Mouse (Mus musculus): Measurements from ENCODE around the gene Olfr370. TPM values are rescaled to one million over a fixed set of nuclear protein-coding genes. Genes with fewer than 3 reads are reported as not detected.
A peak's percentile ranks its signal among the peaks of the same experiment; 100 is the strongest.
"Not testable (repeated sequence)": the region's sequence is repeated elsewhere in the genome, so short reads cannot be mapped to it uniquely, and the experiment has no call there.

Gene Olfr370
- polyA plus RNA-seq, 1 experiment from 2014 or later = not detected

DNA sequence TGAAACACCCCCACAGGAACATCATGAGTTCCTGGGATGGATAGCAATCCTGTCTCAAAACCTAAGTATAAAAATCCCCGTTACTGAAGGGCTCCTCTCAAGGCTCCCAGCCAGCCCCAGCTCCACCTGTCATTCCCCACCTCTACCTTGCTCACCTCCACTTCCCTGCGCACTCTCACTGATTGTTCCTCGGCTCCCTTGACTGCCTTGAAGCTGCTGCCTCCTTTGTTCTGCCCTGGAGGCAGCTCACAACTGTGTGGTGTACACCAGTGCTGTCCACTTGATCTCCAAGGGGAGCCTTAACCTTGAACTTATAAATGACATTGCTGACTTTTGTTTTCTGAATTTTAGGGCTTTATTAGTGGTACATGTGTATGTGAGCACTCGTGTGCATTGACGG, 32.5 kb downstream of the Olfr370 start:
- H3K36me3 ChIP-seq = peaks cover 44% of the 10 kb centered on the region
- no peaks in the 10 kb centered on the region for H3K27me3 ChIP-seq (replicated peaks)
- H3K4me3 ChIP-seq = no peak overlapping the region
- peak overlapping the region; percentile 94; the same call in 1 of the 2 replicates for H3K4me2 ChIP-seq
- ATAC-seq (ENCODE audit: insufficient number of reproducible peaks, low FRiP score) = no peak
- H3K4me1 ChIP-seq (replicated peaks) = peaks cover 23% of the 10 kb centered on the region
- no peaks in the 10 kb centered on the region for H3K9me3 ChIP-seq (replicated peaks)
- WGBS = 68% methylated on average over 5 of the region's 5 CpGs
- H3K27ac ChIP-seq (ENCODE audit: poor library complexity, severe bottlenecking) = no peak overlapping the region
- no peak overlapping the region for H3K9ac ChIP-seq

DNA sequence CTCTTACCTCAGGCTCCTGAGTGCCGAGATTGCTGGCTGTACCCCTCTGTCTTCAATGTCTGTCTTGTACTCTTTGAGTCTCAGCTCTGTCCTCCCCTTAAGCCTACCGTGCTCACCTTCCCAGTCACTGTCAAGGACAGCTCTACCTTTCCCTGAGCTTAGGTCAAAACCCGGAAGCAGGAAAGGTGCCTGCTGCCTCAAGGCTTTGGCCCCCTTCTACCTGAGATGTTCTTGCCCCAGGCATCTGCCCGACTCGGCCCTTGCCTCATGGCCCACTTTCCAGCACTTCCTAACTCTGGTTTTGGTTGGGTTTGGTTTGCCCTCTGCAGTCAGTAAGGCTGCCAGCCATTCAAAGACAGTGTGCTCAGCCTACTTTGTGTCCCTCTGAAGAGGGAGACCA, 33.2 kb downstream of the Olfr370 start:
- Histone ChIP-seq H3K27ac (ENCODE audit: poor library complexity, severe bottlenecking) (no peak overlapping the region), H3K9me3 (replicated peaks) (no peaks in the 10 kb centered on the region), H3K9ac (no peak overlapping the region), H3K27me3 (replicated peaks) (no peaks in the 10 kb centered on the region), H3K4me2 (no peak overlapping the region), H3K4me1 (replicated peaks) (peaks cover 29% of the 10 kb centered on the region), H3K36me3 (peaks cover 50% of the 10 kb centered on the region), H3K4me3 (no peak overlapping the region)
- ATAC-seq (ENCODE audit: insufficient number of reproducible peaks, low FRiP score) = no peak
- 77% methylated on average over 5 of the region's 5 CpGs for WGBS

DNA sequence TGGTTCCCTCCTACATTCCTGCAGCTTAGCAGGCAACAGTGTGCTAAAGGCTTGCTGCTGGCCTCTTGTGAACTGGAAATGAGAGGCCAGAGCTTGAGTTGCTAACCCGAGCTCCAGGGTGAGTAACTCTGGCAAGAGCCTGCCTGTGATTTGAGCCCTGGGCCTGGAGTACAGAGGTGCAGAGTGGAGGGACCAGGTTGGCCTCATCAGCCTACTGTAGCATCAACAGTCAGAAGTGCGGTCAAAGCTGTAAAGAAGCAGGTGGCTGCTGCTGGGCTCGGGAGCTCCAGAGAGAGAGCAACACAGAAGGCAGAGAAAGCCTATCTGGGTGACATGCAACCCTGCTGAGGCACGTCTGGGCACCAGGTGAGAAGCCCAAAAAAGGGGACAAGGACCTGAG, 33.6 kb downstream of the Olfr370 start:
- no peak overlapping the region for H3K9ac ChIP-seq
- 79% methylated on average over 4 of the region's 4 CpGs for WGBS
- H3K4me2 ChIP-seq = no peak overlapping the region
- H3K4me3 ChIP-seq = no peak overlapping the region
- ATAC-seq (ENCODE audit: insufficient number of reproducible peaks, low FRiP score) = no peak
- no peaks in the 10 kb centered on the region for H3K27me3 ChIP-seq (replicated peaks)
- H3K27ac ChIP-seq (ENCODE audit: poor library complexity, severe bottlenecking) = no peak overlapping the region
- peaks cover 50% of the 10 kb centered on the region for H3K36me3 ChIP-seq
- no peaks in the 10 kb centered on the region for H3K9me3 ChIP-seq (replicated peaks)
- H3K4me1 ChIP-seq (replicated peaks) = peaks cover 34% of the 10 kb centered on the region

- H3K4me1 ChIP-seq (replicated peaks) = peaks cover 46% of the 10 kb centered on the region
- ATAC-seq (ENCODE audit: insufficient number of reproducible peaks, low FRiP score) = no peak
- 85% methylated on average over 15 of the region's 15 CpGs for WGBS
Measured at GRCm38 (mm10) chr8:83570272-83571000, 34.9 kb downstream of the Olfr370 start.

GRCm38 (mm10) chr8:83571001-83571340, 35.4 kb downstream of the Olfr370 start:
- H3K4me1 ChIP-seq (replicated peaks) = peaks cover 52% of the 10 kb centered on the region

More at GRCm38 (mm10) chr8:83570272-83571000, 34.9 kb downstream of the Olfr370 start:
- Histone ChIP-seq H3K36me3 (peaks cover 50% of the 10 kb centered on the region), H3K9ac (no peak overlapping the region), H3K27ac (ENCODE audit: poor library complexity, severe bottlenecking) (no peak overlapping the region), H3K27me3 (replicated peaks) (no peaks in the 10 kb centered on the region), H3K9me3 (replicated peaks) (no peaks in the 10 kb centered on the region), H3K4me2 (no peak overlapping the region), H3K4me3 (no peak overlapping the region)

GRCm38 (mm10) chr8:83571791-83572190, 36.2 kb downstream of the Olfr370 start:
- Histone ChIP-seq H3K9me3 (replicated peaks) (no peaks in the 10 kb centered on the region), H3K36me3 (peaks cover 50% of the 10 kb centered on the region), H3K9ac (no peak overlapping the region), H3K4me1 (replicated peaks) (peaks cover 60% of the 10 kb centered on the region), H3K27ac (ENCODE audit: poor library complexity, severe bottlenecking) (no peak overlapping the region), H3K4me2 (no peak overlapping the region), H3K4me3 (no peak overlapping the region), H3K27me3 (replicated peaks) (no peaks in the 10 kb centered on the region)
- no peak for ATAC-seq (ENCODE audit: insufficient number of reproducible peaks, low FRiP score)
- 87% methylated on average over 10 of the region's 10 CpGs for WGBS

More at GRCm38 (mm10) chr8:83571001-83571340, 35.4 kb downstream of the Olfr370 start:
- H3K27ac ChIP-seq (ENCODE audit: poor library complexity, severe bottlenecking); ATAC-seq (ENCODE audit: insufficient number of reproducible peaks, low FRiP score); H3K27me3 ChIP-seq (replicated peaks); H3K9ac ChIP-seq; H3K9me3 ChIP-seq (replicated peaks); H3K4me3 ChIP-seq; H3K4me2 ChIP-seq: not testable (repeated sequence)
- WGBS = 92% methylated on average over 7 of the region's 7 CpGs
- peaks cover 50% of the 10 kb centered on the region for H3K36me3 ChIP-seq

DNA sequence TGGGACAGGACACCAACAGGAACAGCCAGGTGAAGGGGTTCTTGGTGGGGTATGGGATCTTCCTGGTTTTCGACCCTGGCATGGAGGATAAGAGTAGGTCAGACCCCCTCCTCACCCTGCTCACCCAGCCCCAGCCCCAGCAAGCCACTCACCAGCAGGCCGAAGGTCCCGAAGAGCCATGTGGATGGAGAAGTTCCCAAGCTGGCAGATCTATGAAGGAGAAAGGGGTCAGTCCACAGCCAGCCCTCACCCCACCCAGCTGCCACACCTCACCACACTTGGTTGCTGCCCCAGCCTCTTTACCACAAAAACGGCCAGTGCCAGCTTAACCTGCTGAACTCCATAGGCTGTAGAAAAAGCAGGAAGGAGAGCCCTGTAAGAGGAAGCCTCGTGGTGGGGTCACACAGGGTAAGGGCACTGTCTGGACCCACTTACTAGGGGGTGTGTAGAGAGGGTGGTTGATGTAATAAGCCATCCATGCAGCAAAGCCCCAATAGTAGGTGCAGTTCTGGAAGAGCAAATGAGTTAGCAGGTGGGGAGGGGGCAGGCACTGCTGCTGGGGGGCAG, 36.7 kb downstream of the Olfr370 start:
- peaks cover 62% of the 10 kb centered on the region for H3K4me1 ChIP-seq (replicated peaks)
- no peak for ATAC-seq (ENCODE audit: insufficient number of reproducible peaks, low FRiP score)
- H3K9ac ChIP-seq = no peak overlapping the region
- H3K36me3 ChIP-seq = peaks cover 50% of the 10 kb centered on the region
- no peaks in the 10 kb centered on the region for H3K27me3 ChIP-seq (replicated peaks)
- H3K27ac ChIP-seq (ENCODE audit: poor library complexity, severe bottlenecking) = no peak overlapping the region
- no peaks in the 10 kb centered on the region for H3K9me3 ChIP-seq (replicated peaks)
- no peak overlapping the region for H3K4me3 ChIP-seq
- H3K4me2 ChIP-seq = no peak overlapping the region
- WGBS = 82% methylated on average over 5 of the region's 5 CpGs

- ATAC-seq (ENCODE audit: insufficient number of reproducible peaks, low FRiP score) = no peak
- Histone ChIP-seq H3K9ac (0 out of 2 replicates have a peak overlapping the region, but pooled peaks have one; percentile 15), H3K27me3 (replicated peaks) (no peaks in the 10 kb centered on the region), H3K27ac (ENCODE audit: poor library complexity, severe bottlenecking) (peak overlapping the region; percentile 95; the same call in 1 of the 2 replicates), H3K4me2 (no peak overlapping the region), H3K4me1 (replicated peaks) (peaks cover 60% of the 10 kb centered on the region), H3K36me3 (peaks cover 50% of the 10 kb centered on the region), H3K9me3 (replicated peaks) (no peaks in the 10 kb centered on the region), H3K4me3 (no peak overlapping the region)
- 74% methylated on average over 17 of the region's 18 CpGs for WGBS
Measured at GRCm38 (mm10) chr8:83573140-83573875, 37.7 kb downstream of the Olfr370 start.

- Histone ChIP-seq H3K4me2 (no peak overlapping the region), H3K9me3 (replicated peaks) (no peaks in the 10 kb centered on the region), H3K9ac (no peak overlapping the region; the same call in 1 of the 2 replicates), H3K27ac (ENCODE audit: poor library complexity, severe bottlenecking) (peak overlapping the region; percentile 95), H3K36me3 (peaks cover 38% of the 10 kb centered on the region), H3K4me1 (replicated peaks) (peaks cover 66% of the 10 kb centered on the region), H3K27me3 (replicated peaks) (no peaks in the 10 kb centered on the region), H3K4me3 (no peak overlapping the region)
- ATAC-seq (ENCODE audit: insufficient number of reproducible peaks, low FRiP score) = no peak
- WGBS = 74% methylated on average over 15 of the region's 15 CpGs
Measured at GRCm38 (mm10) chr8:83574631-83575315, 39.2 kb downstream of the Olfr370 start.

DNA sequence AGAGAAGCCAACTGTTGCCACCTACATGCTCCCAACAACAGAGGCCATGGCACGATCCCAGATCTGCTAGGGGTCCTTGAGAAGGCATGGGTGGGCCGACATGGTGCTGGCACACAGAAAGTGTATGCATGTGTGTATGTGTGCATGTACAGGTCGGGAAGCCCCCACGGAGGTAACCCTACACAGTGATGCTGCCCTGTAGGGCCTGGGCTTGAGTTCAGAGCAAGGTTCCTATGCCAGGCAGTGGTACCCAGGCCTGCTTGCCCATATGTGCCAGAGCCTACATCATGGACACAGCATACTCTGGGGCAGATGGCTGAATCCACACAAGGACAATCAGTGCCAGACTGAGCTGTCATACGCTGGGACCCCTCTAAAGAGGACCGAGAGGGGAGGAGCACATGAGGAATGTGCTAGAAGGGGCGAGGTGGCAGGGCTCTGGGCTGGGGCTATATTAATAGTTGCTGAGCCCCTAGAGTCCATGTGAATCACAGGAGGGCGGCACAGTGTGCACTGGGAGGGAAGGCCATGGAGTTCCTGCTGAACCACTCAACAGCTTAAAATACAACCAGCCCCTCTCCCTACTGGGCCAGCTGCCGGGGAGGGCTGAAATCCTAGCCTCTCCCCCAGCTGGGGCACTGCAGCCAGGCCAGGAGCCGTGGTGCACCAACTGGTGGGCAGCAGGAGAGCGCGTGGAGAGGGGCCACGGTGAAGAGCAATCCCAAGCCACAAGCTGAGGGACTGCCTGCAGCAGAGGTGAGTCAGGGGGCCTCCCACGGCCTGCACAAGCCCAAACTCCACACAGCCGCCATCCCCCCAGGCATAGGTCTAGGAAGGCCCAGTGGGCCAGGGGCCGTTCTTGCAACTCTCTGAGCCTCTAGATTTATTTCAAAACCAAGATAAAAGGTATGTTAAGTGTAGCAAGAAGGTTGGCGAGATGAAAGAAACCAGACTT, 40.3 kb downstream of the Olfr370 start:
- 54% methylated on average over 17 of the region's 17 CpGs for WGBS
- Histone ChIP-seq H3K4me2 (peak overlapping the region; percentile 41), H3K27me3 (replicated peaks) (no peaks in the 10 kb centered on the region), H3K4me1 (replicated peaks) (peaks cover 72% of the 10 kb centered on the region), H3K4me3 (0 out of 2 replicates have a peak overlapping the region, but pooled peaks have one; percentile 4), H3K9me3 (replicated peaks) (no peaks in the 10 kb centered on the region), H3K27ac (ENCODE audit: poor library complexity, severe bottlenecking) (peak overlapping the region; percentile 95), H3K36me3 (peaks cover 27% of the 10 kb centered on the region), H3K9ac (peak overlapping the region; percentile 62)
- ATAC-seq (ENCODE audit: insufficient number of reproducible peaks, low FRiP score) = peak; percentile 29; the same call in 1 of the 2 replicates

Measured in heart, embryonic 12.5 days (tissue).